Mouse (Mus musculus): ENCODE measurements around the gene Zfp36l2. TPM values are rescaled to one million over a fixed set of nuclear protein-coding genes. Genes with fewer than 3 reads are reported as not detected.

Zfp36l2 gene
- total and polyA plus RNA-seq, 3 experiments: 68.5 to 174 (median 93.6) TPM

DNA sequence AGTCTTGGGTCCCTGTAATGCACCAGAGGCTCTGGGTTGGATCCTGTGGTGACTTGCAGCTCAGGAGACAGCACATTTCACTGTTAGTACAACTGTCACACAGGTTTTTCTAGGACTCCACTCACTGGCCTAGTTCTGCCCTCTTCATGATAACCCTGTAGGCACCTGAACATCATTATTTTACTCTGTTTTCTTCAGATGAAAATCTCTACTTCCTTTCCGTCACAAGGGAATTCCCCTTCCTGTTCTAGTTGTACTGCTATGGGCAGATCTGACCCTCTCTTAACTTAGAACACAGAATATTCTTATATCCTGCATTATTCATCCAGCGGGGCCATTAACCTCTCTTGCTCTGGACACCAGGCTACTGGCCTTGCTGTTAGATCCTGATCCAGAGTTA lies 43.6 kb upstream of the Zfp36l2 start:
- Histone ChIP-seq H3K27ac (ENCODE audit: control insufficient read depth, low read depth, low read length) (no peak overlapping the region), H3K27me3 (ENCODE audit: control insufficient read depth in 1 of 2, insufficient read depth in 2 of 2, low read length in 2 of 2) (no peaks in the 10 kb centered on the region), H3K4me1 (ENCODE audit: control insufficient read depth in 1 of 2, insufficient read depth in 2 of 2, low read length in 2 of 2) (no peaks in the 10 kb centered on the region), H3K4me3 (ENCODE audit: control insufficient read depth in 1 of 2, insufficient read depth in 1 of 2, low read depth in 2 of 2, low read length in 2 of 2) (no peak overlapping the region), H3K9ac (ENCODE audit: control insufficient read depth, low read depth, low read length, poor library complexity, severe bottlenecking) (no peak overlapping the region), H3K9me3 (replicated peaks; ENCODE audit: insufficient read depth, low read length) (no peaks in the 10 kb centered on the region), H3K79me2 (ENCODE audit: control insufficient read depth, insufficient read depth, low read length, poor library complexity) (no peaks in the 10 kb centered on the region), H3K36me3 (ENCODE audit: control insufficient read depth in 1 of 2, insufficient read depth in 2 of 2, low read length in 2 of 2) (peaks cover 0 to 2% of the 10 kb centered on the region in 2 experiments; a peak in 2 of 4 replicates)
- TF ChIP-seq KAT2A (conservative IDR thresholded peaks at IDR 0.05; ENCODE audit: low read depth, low read length) (no peak), MAZ (IDR thresholded peaks at IDR 0.05; ENCODE audit: low read depth, low read length) (no peak), GABPA (IDR thresholded peaks at IDR 0.05; ENCODE audit: low read depth, low read length) (no peak), RAD21 (IDR thresholded peaks at IDR 0.05; ENCODE audit: low read depth, low read length) (no peak), HCFC1 (IDR thresholded peaks at IDR 0.05; ENCODE audit: low read depth, low read length) (no peak), ZKSCAN1 (IDR thresholded peaks at IDR 0.05; ENCODE audit: low read depth, low read length) (no peak), RCOR1 (IDR thresholded peaks at IDR 0.05; ENCODE audit: low read depth, low read length) (no peak), MEF2A (IDR thresholded peaks at IDR 0.05; ENCODE audit: extremely low read depth, insufficient replicate concordance, low read depth, low read length, poor library complexity, severe bottlenecking) (no peak), SIN3A (IDR thresholded peaks at IDR 0.05; ENCODE audit: low read length) (no peak), BHLHE40 (IDR thresholded peaks at IDR 0.05; ENCODE audit: borderline replicate concordance, low read depth, low read length) (no peak), ZC3H11A (IDR thresholded peaks at IDR 0.05; ENCODE audit: low read depth, low read length) (no peak), ELF1 (IDR thresholded peaks at IDR 0.05; ENCODE audit: low read depth, low read length) (no peak), USF2 (IDR thresholded peaks at IDR 0.05; ENCODE audit: borderline replicate concordance in 1 of 2, insufficient read depth in 1 of 2, low read depth in 1 of 2, low read length in 2 of 2) (no peak), SMC3 (IDR thresholded peaks at IDR 0.05; ENCODE audit: low read depth, low read length) (no peak), TCF12 (IDR thresholded peaks at IDR 0.05; ENCODE audit: low read depth, low read length) (no peak), MAX (IDR thresholded peaks at IDR 0.05; ENCODE audit: low read length) (no peak), MAFK (IDR thresholded peaks at IDR 0.05; ENCODE audit: borderline replicate concordance, low read depth, low read length) (no peak), MYB (IDR thresholded peaks at IDR 0.05; ENCODE audit: low read depth, low read length) (no peak), ZNF384 (IDR thresholded peaks at IDR 0.05; ENCODE audit: low read depth, low read length) (no peak), GATA1 (IDR thresholded peaks at IDR 0.05; ENCODE audit: low read depth, low read length) (no peak)
- no peak for DNase-seq (ENCODE audit: low read depth, low spot score)

DNA sequence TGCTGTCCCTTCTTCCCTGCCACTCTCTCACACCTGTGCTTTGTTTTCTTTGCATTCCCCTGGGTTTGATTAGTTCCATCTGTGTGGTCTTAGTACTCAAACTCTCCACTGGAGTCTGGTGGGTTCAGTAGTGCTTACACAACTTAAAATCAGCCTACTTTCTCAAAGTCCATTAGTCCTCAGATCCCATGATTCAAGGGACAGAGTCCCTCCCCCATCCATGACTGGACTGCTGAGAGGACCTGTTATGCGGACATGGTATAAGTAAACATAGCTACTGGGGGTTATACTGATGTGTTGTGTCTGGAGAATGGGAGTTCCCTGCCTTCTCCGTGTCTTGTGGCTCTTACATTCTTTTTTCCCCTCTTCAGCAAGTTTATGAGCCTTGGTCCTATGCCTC lies 40.5 kb upstream of the Zfp36l2 start:
- H3K36me3 ChIP-seq (ENCODE audit: control insufficient read depth in 1 of 2, insufficient read depth in 2 of 2, low read length in 2 of 2): peaks cover 0 to 2% of the 10 kb centered on the region in 2 experiments; a peak in 2 of 4 replicates
- no peak for TF ChIP-seq UBTF (IDR thresholded peaks at IDR 0.05; ENCODE audit: borderline replicate concordance, insufficient read depth, low read depth, low read length)
- no peak for TF ChIP-seq TBP (IDR thresholded peaks at IDR 0.05; ENCODE audit: low read depth, low read length)
- no peak for TF ChIP-seq MXI1 (IDR thresholded peaks at IDR 0.05; ENCODE audit: low read depth, low read length)
- no peak for TF ChIP-seq NRF1 (IDR thresholded peaks at IDR 0.05; ENCODE audit: insufficient read depth, low read depth, low read length, poor library complexity, severe bottlenecking)
- no peak for TF ChIP-seq ELF1 (IDR thresholded peaks at IDR 0.05; ENCODE audit: low read depth, low read length)
- TF ChIP-seq NELFE (IDR thresholded peaks at IDR 0.05; ENCODE audit: low read depth, low read length): no peak
- TF ChIP-seq POLR2AphosphoS2 (IDR thresholded peaks at IDR 0.05; ENCODE audit: low read length): no peak
- no peak for TF ChIP-seq KAT2A (conservative IDR thresholded peaks at IDR 0.05; ENCODE audit: low read depth, low read length)
- TF ChIP-seq TCF12 (IDR thresholded peaks at IDR 0.05; ENCODE audit: low read depth, low read length): no peak
- no peak for TF ChIP-seq ZKSCAN1 (IDR thresholded peaks at IDR 0.05; ENCODE audit: low read depth, low read length)
- no peak for TF ChIP-seq HCFC1 (IDR thresholded peaks at IDR 0.05; ENCODE audit: low read depth, low read length)
- no peak for TF ChIP-seq ETS1 (IDR thresholded peaks at IDR 0.05; ENCODE audit: low read depth, low read length)
- TF ChIP-seq MAFK (IDR thresholded peaks at IDR 0.05; ENCODE audit: borderline replicate concordance, low read depth, low read length): no peak
- TF ChIP-seq GATA1 (IDR thresholded peaks at IDR 0.05; ENCODE audit: low read depth, low read length): no peak
- no peak for TF ChIP-seq SIN3A (IDR thresholded peaks at IDR 0.05; ENCODE audit: low read length)
- TF ChIP-seq ZC3H11A (IDR thresholded peaks at IDR 0.05; ENCODE audit: low read depth, low read length): no peak
- no peak for TF ChIP-seq MEF2A (IDR thresholded peaks at IDR 0.05; ENCODE audit: extremely low read depth, insufficient replicate concordance, low read depth, low read length, poor library complexity, severe bottlenecking)
- no peak for TF ChIP-seq SMC3 (IDR thresholded peaks at IDR 0.05; ENCODE audit: low read depth, low read length)
- H3K4me1 ChIP-seq (ENCODE audit: control insufficient read depth in 1 of 2, insufficient read depth in 2 of 2, low read length in 2 of 2): no peaks in the 10 kb centered on the region
- no peak overlapping the region for H3K9ac ChIP-seq (ENCODE audit: control insufficient read depth, low read depth, low read length, poor library complexity, severe bottlenecking)
- no peaks in the 10 kb centered on the region for H3K79me2 ChIP-seq (ENCODE audit: control insufficient read depth, insufficient read depth, low read length, poor library complexity)
- H3K27me3 ChIP-seq (ENCODE audit: control insufficient read depth in 1 of 2, insufficient read depth in 2 of 2, low read length in 2 of 2): no peaks in the 10 kb centered on the region
- H3K4me3 ChIP-seq (ENCODE audit: control insufficient read depth in 1 of 2, insufficient read depth in 1 of 2, low read depth in 2 of 2, low read length in 2 of 2): no peak overlapping the region
- no peak overlapping the region for H3K27ac ChIP-seq (ENCODE audit: control insufficient read depth, low read depth, low read length)
- no peak for DNase-seq (ENCODE audit: low read depth, low spot score)
- no peaks in the 10 kb centered on the region for H3K9me3 ChIP-seq (replicated peaks; ENCODE audit: insufficient read depth, low read length)
